ENCODE assay signal across 9 mouse cellular contexts in the genomic region with DNA sequence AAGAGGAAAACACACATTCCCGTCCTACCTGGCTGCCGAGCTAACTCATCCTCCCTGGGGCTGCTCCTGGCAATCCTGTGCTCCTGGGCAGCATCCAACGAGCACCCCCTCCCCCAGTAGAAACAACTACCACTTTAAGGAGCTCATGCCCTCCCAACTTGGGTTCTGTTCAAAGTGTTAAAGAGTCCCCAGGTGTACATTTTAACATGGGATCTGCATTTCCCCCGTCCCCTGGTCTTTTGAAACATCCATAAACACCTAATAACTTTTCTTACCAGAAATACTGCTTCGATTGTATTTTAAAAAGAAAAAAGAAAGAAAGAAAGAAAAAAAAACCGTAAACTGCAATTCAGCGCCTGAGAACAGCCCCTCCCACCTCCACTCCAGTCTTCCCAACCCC. TPM values are rescaled to one million over a fixed set of nuclear protein-coding genes. Genes with fewer than 3 reads are reported as not detected.
DNase-seq lines count a peak whose midpoint lies in the region; ATAC-seq and TF ChIP-seq lines count a peak whose summit lies in the region.
"Had no signal": no experiment of that assay in that cellular context is flagged by ENCODE, and none has a peak within 500 bp of the region (broad histone marks: within the 10 kb centered on the region; RNA-seq: fewer than 3 reads in every experiment).

No protein-coding gene starts in this region.

- 0 out of 2 replicates have a peak, but pooled peaks cover 3% of the 10 kb centered on the region for H3K27me3 ChIP-seq in neural tube, embryonic 11.5 days (ENCODE audit: control insufficient read depth, insufficient read depth, low read length)
- H3K27me3 ChIP-seq in liver, embryonic 12.5 days (replicated peaks): 0 out of 2 replicates have a peak, but pooled peaks cover 10% of the 10 kb centered on the region
- H3K27me3 ChIP-seq in stomach, postnatal 0 days (ENCODE audit: control insufficient read depth, insufficient read depth, low read length): no peaks in the 10 kb centered on the region

- no peaks in the 10 kb centered on the region for H3K9me3 ChIP-seq in neural tube, embryonic 11.5 days (ENCODE audit: control insufficient read depth, low read length)
- H3K9me3 ChIP-seq in liver, embryonic 12.5 days (replicated peaks): no peaks in the 10 kb centered on the region
- H3K9me3 ChIP-seq in stomach, postnatal 0 days (ENCODE audit: control insufficient read depth, low read length): no peaks in the 10 kb centered on the region

- H3K4me3 ChIP-seq in neural tube, embryonic 11.5 days (ENCODE audit: low read depth, low read length): no peak overlapping the region
- peak overlapping the region; percentile 34 for H3K4me3 ChIP-seq in liver, embryonic 12.5 days
- H3K4me3 ChIP-seq in stomach, postnatal 0 days (ENCODE audit: low read depth, low read length): peak overlapping the region; percentile 17; the same call in 1 of the 2 replicates

- ATAC-seq in neural tube, embryonic 11.5 days (ENCODE audit: insufficient read depth, low FRiP score, low TSS enrichment): no peak
- ATAC-seq in liver, embryonic 12.5 days: no peak
- no peak for ATAC-seq in stomach, postnatal 0 days (ENCODE audit: low FRiP score, low TSS enrichment)

- DNase-seq in embryo, embryonic 10.5 days (ENCODE audit: low spot score): peak; percentile 5
- no peak for DNase-seq in embryo, embryonic 11 days
- no peak for DNase-seq in neural tube, embryonic 11.5 days (ENCODE audit: low spot score)
- no peak for DNase-seq in neural tube, embryonic 10.5 days (ENCODE audit: extremely low spot score, low spot score)
- no peak for DNase-seq in stomach, postnatal 0 days (ENCODE audit: low spot score)
- no peak for DNase-seq in thymus, postnatal 14 days
- DNase-seq in yolk sac, embryonic 10.5 days (ENCODE audit: low spot score): no peak

- H3K9ac ChIP-seq in neural tube, embryonic 11.5 days (ENCODE audit: low read length): no peak overlapping the region
- H3K9ac ChIP-seq in liver, embryonic 12.5 days: no peak overlapping the region
- H3K9ac ChIP-seq in stomach, postnatal 0 days (ENCODE audit: low read length): no peak overlapping the region

- no peaks in the 10 kb centered on the region for H3K36me3 ChIP-seq in neural tube, embryonic 11.5 days (ENCODE audit: control insufficient read depth, insufficient read depth, low read length)
- no peaks in the 10 kb centered on the region for H3K36me3 ChIP-seq in liver, embryonic 12.5 days
- no peaks in the 10 kb centered on the region for H3K36me3 ChIP-seq in stomach, postnatal 0 days (ENCODE audit: control insufficient read depth, insufficient read depth, low read length)

- H3K4me2 ChIP-seq in neural tube, embryonic 11.5 days (ENCODE audit: low read depth): peak overlapping the region; percentile 48
- H3K4me2 ChIP-seq in liver, embryonic 12.5 days: peak overlapping the region; percentile 62
- H3K4me2 ChIP-seq in stomach, postnatal 0 days (replicated peaks; ENCODE audit: low read depth): peak overlapping the region; percentile 50

- no peak overlapping the region for H3K27ac ChIP-seq in neural tube, embryonic 11.5 days (ENCODE audit: low read depth, low read length)
- no peak overlapping the region for H3K27ac ChIP-seq in liver, embryonic 12.5 days
- no peak overlapping the region for H3K27ac ChIP-seq in stomach, postnatal 0 days (replicated peaks)

- no peak for TF ChIP-seq EP300 in stomach, postnatal 0 days (optimal IDR thresholded peaks at IDR 0.05)

- H3K4me1 ChIP-seq in neural tube, embryonic 11.5 days (ENCODE audit: control insufficient read depth, insufficient read depth, low read length): no peaks in the 10 kb centered on the region
- H3K4me1 ChIP-seq in liver, embryonic 12.5 days: peaks cover 20% of the 10 kb centered on the region
- peaks cover 2% of the 10 kb centered on the region; the same call in 1 of the 2 replicates for H3K4me1 ChIP-seq in stomach, postnatal 0 days (replicated peaks; ENCODE audit: control insufficient read depth, insufficient read depth)

- TF ChIP-seq CTCF in stomach, postnatal 0 days (IDR thresholded peaks at IDR 0.05; ENCODE audit: low read depth): no peak

- WGBS in neural tube, embryonic 11.5 days: 6% methylated on average over 7 of the region's 7 CpGs
- WGBS in liver, embryonic 12.5 days (ENCODE audit: insufficient replicate concordance): 4% methylated on average over 7 of the region's 7 CpGs
- 8% methylated on average over 7 of the region's 7 CpGs for WGBS in stomach, postnatal 0 days

RNA-seq across cellular contexts. Expression of gene 4930447C04Rik, which starts 35.6 kb away (rescaled TPM):
- polyA plus RNA-seq in neural tube, embryonic 11.5 days (2014; fragmentation: Nextera tagmentation; extraction: Ambion mirVana): 1.9 and 2.6 TPM in 2 replicates
- 1.4 and 2.0 TPM in 2 replicates for polyA plus RNA-seq in liver, embryonic 12.5 days (2016; fragmentation: Nextera tagmentation; extraction: Ambion mirVana)
- polyA plus RNA-seq in stomach, postnatal 0 days (2015; fragmentation: Nextera tagmentation; extraction: Ambion mirVana): 0.57 and 0.67 TPM in 2 replicates

RNA-seq across cellular contexts. Expression of gene Six6, which starts 36.5 kb away (rescaled TPM):
- polyA plus RNA-seq in neural tube, embryonic 11.5 days (2014; fragmentation: Nextera tagmentation; extraction: Ambion mirVana): not detected in 2 replicates
- not detected in 2 replicates for polyA plus RNA-seq in liver, embryonic 12.5 days (2016; fragmentation: Nextera tagmentation; extraction: Ambion mirVana)
- not detected in 2 replicates for polyA plus RNA-seq in stomach, postnatal 0 days (2015; fragmentation: Nextera tagmentation; extraction: Ambion mirVana)
- polyA plus RNA-seq: cortical plate, adult 2 months had no signal
